Mouse (Mus musculus) liver, embryonic 14.5 days (tissue): ENCODE measurements around the gene Dido1.

ENCODE experiments used
- CTCF ChIP-seq: IDR thresholded peaks from 2 replicates; pipeline ENCODE4 v1.5.1; 2016; ENCODE audit warnings: antibody characterized with exemption, low read depth, control low read depth
- EP300 ChIP-seq: IDR thresholded peaks from 2 replicates; pipeline ENCODE4 v1.6.1; 2016; ENCODE audit warnings: antibody characterized with exemption, low read depth

DNA sequence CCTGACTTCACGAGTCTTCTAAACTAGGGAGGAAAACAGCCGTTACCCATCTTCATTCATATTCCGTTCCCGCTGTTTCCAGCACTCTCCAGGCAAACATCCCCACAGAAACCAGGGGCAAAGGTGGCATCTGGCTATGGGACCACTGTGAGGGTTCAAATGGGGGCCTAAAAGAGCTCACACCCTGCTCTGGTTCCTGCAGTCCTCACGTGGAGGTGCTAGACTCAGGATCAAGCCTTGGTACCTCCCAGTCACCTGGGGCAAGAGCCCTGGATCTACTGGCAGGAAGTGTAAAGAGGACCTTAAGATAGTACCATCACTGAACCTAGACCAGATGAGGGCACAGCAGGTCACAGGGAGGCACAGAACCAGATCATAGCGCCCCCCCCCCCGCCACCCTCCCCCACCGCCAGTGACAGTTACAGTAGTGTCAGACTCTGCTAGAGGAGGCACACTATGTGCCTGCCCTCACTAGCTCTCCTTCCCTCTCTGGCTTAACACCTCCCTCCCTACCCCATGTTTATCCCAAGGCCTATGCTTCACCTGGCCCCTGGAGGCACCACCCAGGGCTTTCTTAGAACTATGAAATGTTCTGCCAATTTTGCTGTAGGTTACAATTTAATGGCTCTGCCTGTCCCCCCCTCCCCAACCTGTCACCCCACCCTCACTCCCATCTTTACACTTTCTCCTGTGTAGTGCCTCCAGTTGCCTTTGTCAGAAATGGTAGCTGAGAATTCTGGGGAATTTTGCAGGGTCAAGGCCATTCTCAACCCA is 16.2 kb upstream of the Dido1 start:
- TF ChIP-seq CTCF, result no peak
- TF ChIP-seq EP300, result no peak
